Mouse (Mus musculus): ENCODE results near the gene Cirbp.

The Cirbp gene

DNA sequence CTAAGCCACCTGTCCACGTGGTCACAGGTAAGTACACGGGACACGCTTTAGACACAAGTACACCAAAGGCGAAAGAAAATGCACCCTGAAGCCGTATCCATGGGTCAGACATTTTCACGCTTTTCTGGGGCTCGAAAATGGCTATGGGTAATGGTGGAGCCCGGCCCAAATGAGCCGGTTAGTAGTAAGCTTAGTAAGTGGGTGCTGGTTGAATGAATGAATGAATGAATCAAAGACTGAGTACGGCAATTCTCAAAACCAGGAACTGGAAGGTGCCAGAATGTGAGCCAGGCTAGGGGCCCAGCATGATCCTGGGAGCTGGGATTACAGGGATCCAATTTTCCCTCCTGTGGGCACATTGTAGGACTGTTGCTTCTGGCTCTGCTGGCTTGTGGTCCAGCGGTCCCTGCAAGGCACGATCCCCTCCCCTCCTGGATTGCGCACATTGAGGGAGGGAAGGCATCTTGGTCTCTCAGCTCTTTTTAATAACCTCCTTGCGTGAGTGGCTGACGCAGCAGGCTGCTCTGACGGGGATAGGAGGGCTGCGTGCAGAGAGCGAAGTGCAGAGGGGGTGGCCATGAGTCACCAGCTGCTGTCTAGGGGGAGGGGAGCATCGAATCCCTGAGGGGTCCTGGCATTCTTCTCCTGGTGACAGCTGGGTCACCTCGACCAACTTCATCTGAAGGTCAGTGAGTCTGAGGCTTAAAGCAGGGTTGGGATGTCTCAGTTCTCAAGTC is at the start of gene Cirbp:
Gene Cirbp, plus strand, starts transcription at position 594 of the 737 bp plus-strand sequence.
- peak; percentile 84 to 91 for DNase-seq (ENCODE audit: inconsistent age in 2 of 2, low spot score in 1 of 2)

DNA sequence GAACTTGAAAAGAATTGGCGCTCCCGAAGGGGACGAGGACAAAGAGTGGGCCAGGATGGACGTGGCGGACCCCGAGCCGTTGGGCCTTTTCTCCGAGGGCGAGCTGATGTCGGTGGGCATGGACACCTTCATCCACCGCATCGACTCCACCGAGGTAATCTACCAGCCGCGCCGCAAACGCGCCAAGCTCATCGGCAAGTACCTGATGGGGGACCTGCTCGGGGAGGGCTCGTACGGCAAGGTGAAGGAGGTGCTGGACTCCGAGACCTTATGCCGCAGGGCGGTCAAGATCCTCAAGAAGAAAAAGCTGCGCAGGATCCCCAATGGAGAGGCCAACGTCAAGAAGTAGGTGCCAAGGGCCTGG is 49.2 kb upstream of the Cirbp start:
- DNase-seq (ENCODE audit: inconsistent age in 2 of 2, low spot score in 1 of 2), result peak in 1 of 2 experiments; percentile 73

DNA sequence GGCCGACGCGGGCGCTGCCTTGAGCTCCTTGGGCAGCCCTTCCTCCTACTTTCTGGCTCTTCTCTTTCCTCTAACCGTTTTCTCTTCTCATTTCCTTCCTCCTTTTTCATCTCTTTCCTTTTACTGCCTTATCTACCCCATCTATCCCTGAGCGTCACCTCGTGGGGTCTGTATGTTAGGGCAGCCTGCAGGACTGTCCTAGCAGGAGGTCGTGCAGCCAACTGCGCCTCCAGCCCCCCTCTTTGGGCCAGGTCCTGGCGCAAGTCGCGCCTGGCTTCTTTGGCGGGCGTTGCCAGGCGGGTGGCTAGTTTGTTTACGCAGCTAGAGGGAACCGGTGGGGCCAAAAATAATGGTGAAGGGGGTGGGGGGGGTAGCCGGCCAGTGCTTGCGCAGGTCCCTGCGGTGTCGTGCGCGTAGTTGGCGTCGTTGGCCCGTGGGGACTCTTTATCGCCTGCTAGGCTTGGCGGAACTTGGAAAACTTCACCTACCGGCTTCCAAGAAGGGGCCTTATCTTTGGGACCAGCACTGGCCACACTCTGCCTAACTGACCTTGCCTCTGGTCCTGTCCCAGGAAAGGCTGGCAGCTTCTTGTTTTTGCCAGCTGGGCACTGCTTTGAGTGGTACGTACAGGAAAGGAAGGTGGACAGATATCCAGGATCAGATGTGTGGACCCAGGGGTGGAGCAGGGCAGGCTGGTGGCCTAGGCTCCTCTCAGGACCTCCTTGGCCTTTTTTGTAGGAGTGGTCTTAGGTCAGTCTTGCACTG is 48.7 kb upstream of the Cirbp start:
- peak; percentile 59 to 81 for DNase-seq (ENCODE audit: inconsistent age in 2 of 2, low spot score in 1 of 2)

GRCm38 (mm10) chr10:80117736-80118135 is 48.0 kb upstream of the Cirbp start:
- DNase-seq (ENCODE audit: inconsistent age in 2 of 2, low spot score in 1 of 2), result no peak

GRCm38 (mm10) chr10:80118552-80118951 is 47.2 kb upstream of the Cirbp start:
- DNase-seq (ENCODE audit: inconsistent age in 2 of 2, low spot score in 1 of 2), result no peak

DNA sequence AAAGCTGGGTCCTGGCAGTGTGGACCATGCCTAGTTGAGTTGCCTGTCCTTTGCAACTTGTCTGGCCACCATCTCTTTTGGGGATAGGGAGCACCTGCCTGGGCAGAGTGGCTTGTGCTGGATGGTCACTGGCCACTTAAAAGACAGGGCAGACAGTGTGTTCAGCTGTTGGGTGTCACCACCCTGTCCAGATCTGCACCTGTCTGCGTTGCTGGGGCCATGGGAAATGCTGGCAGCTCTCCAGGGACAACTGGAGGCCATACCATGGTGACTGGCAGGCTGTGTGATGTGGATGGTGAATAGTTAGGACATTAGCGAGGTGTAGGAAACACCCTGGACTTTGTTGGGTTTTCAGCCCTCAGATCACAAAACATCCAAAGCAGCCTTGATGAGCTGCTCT is 45.6 kb upstream of the Cirbp start:
- DNase-seq (ENCODE audit: inconsistent age in 2 of 2, low spot score in 1 of 2), result peak in 1 of 2 experiments; percentile 65

GRCm38 (mm10) chr10:80121639-80122038 is 44.1 kb upstream of the Cirbp start:
- no peak for DNase-seq (ENCODE audit: inconsistent age in 2 of 2, low spot score in 1 of 2)

- no peak for DNase-seq (ENCODE audit: inconsistent age in 2 of 2, low spot score in 1 of 2)
These were observed 41.7 kb upstream of the Cirbp start for GRCm38 (mm10) chr10:80123932-80124562.

DNA sequence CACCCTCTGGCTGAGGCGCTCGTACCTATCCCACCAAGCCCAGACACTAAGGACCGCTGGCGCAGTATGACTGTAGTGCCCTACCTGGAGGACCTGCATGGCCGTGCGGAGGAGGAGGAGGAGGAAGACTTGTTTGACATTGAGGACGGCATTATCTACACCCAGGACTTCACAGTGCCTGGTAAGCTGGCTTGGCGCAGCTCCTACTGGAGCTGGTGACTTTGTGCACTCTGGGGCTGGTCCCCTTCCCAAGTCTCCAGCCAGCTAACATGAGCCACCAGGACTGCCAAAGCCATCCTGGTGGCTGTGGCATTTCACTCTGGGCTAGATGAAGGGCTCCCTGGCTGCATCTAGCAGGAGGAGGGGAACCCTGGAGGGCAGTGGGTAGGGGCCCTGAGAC is 37.9 kb upstream of the Cirbp start:
- no peak for DNase-seq (ENCODE audit: inconsistent age in 2 of 2, low spot score in 1 of 2)

GRCm38 (mm10) chr10:80129846-80130245 is 35.9 kb upstream of the Cirbp start:
- peak in 1 of 2 experiments; percentile 48 for DNase-seq (ENCODE audit: inconsistent age in 2 of 2, low spot score in 1 of 2)

- peak in 1 of 2 experiments; percentile 53 for DNase-seq (ENCODE audit: inconsistent age in 2 of 2, low spot score in 1 of 2)
These were observed 35.3 kb upstream of the Cirbp start for GRCm38 (mm10) chr10:80130403-80131031.

- peak; percentile 71 to 84 for DNase-seq (ENCODE audit: inconsistent age in 2 of 2, low spot score in 1 of 2)
These were observed 34.4 kb upstream of the Cirbp start for GRCm38 (mm10) chr10:80131316-80131951.

- DNase-seq (ENCODE audit: inconsistent age in 2 of 2, low spot score in 1 of 2), result peak in 1 of 2 experiments; percentile 62
These were observed 33.8 kb upstream of the Cirbp start for GRCm38 (mm10) chr10:80131952-80132350.

GRCm38 (mm10) chr10:80133226-80133849 is 32.4 kb upstream of the Cirbp start:
- peak; percentile 57 to 82 for DNase-seq (ENCODE audit: inconsistent age in 2 of 2, low spot score in 1 of 2)

DNA sequence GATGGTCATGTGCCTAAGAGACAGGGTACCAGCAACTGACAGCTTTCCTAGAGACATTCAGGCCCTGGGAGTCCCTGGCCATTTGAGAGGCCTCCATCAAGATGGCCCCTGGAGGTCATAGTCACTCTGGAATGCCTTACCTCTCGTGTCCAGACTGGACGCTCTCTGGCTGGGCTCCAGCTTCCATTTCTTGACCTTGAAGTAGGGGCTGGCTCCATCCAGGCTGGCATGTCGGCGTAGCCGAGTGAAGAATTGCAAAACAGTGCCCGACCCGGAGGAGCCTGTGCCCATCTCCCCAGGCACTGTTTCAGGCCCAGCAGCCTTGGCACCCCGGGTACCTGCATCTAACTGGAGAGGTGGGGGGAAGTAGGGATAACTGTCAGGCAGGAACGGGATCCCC is 31.4 kb upstream of the Cirbp start:
- peak; percentile 41 to 73 for DNase-seq (ENCODE audit: inconsistent age in 2 of 2, low spot score in 1 of 2)

GRCm38 (mm10) chr10:80135161-80135560 is 30.6 kb upstream of the Cirbp start:
- DNase-seq (ENCODE audit: inconsistent age in 2 of 2, low spot score in 1 of 2), result peak; percentile 42 to 56

GRCm38 (mm10) chr10:80135641-80136040 is 30.1 kb upstream of the Cirbp start:
- peak in 1 of 2 experiments; percentile 66 for DNase-seq (ENCODE audit: inconsistent age in 2 of 2, low spot score in 1 of 2)

DNA sequence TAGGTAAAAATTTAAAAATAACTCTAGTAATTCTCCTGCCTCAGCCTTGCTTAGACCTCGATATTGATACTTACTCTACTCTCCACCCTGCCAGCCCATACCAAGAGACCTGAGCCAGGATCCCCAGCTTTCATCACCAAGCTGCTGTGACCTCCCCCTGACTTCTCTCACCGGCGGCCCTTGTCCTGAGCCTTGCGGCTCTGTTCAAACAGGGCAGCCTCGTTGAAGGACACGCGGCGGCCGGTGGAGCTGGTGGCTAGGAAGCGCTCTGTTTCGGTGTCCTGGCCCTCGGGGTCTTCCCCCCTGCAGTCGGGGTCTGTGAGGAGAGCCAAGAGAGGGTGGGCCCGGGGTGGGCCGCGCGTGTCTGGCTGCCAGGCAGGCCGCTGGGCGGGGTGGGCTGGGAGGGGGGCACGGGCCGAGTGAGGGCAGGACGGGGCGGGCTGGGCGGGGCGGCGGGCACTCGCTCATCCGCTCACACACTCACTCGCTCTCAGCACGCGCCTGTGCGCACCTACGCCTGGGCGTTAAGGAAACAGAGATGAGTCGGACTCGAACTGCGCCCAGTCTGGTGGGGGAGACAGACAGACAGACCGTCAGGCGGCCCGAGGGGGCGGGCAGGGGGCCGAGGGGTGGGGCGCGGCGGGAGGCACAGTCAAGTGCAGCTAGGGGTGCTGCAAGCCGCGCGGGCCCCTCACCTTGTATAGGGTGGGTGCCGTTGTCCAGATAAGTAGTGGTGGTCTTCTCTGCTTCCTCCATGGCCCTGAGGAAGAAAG is 29.4 kb upstream of the Cirbp start:
- DNase-seq (ENCODE audit: inconsistent age in 2 of 2, low spot score in 1 of 2), result peak; percentile 52 to 58

GRCm38 (mm10) chr10:80136952-80137625 is 28.7 kb upstream of the Cirbp start:
- DNase-seq (ENCODE audit: inconsistent age in 2 of 2, low spot score in 1 of 2), result peak; percentile 66 to 74

All from adrenal gland, adult (tissue).